Mouse (Mus musculus) natural killer cell, adult 2 months (primary cell): ENCODE results near the gene Zmiz1.
A peak's percentile ranks its signal among the peaks of the same experiment; 100 is the strongest.

Source experiments
- DNase-seq, 2 experiments: peaks; one replicate each; pipeline ENCODE4 v3.0.0; 2022; ENCODE audit warnings: low spot score in 2 of 2

The Zmiz1 gene

DNA sequence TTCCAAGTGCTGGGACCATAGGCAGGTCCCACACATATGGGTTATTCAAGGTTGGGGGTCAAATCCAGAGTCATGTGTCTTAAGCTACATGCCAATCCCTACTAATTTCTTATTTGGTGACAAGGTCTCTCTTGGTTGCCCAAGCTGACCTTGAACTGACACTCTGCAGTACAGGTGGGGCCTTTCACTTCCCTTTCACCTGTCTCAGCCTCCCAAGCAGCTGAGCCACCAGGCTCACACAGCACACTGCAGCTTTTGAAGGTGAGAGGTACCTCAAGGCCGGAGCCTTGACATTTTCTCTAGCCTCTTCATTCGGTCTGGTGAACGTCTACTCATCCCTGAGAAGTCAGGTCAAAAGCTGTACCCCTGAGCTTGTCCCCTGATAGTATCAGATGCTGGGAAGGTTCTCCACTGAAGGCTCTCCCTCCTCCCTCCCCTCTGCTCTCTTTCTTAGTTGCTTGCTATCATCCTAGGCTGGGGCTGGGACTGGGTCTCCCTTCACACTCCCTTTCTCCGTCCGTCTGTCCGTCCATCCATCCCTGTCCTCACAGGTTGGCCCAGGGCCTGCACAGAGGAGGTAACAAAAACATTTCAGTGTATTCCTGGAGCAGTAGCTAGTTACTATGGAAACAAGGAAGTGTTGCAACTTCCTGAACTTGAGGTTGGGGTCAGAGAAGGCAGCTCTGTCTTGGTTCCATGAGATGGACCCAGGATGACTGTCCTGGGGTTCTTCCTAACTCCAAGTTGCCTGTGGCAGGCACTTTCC lies 13.3 kb downstream of the Zmiz1 start:
- no peak for DNase-seq

DNA sequence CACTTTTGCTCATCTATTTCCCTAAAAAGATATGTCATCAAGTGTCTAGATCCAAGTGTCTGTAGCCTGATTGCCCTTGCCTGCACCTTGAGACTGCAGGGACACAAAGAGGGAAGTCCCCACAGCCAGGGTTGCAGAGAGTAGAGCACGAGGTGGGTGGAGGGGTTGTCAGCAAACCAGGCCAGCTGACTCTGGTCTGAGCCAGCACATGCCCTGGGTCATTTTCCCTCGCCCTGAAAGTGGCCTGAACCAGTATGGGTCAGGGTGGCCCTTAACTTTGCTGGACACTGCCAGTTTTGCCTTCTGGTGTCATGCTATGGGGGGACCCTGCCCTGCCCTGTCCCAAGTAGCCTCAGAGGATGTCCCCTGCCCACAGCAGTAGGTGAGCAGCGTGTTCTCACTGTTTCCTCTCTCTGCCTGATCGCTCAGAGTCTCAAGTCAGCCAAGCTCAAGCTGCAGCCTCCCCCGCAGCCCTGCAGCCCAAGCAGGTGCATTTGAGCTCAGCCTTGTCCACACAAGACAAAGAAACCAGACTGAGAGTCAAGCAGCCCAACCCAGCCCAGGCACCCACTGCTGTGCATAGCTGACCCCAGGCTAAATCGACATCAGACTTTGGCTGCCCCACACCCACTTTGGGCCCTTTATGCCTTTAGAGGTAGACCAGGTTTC lies 14.1 kb downstream of the Zmiz1 start:
- peak; percentile 67 to 73 for DNase-seq

DNA sequence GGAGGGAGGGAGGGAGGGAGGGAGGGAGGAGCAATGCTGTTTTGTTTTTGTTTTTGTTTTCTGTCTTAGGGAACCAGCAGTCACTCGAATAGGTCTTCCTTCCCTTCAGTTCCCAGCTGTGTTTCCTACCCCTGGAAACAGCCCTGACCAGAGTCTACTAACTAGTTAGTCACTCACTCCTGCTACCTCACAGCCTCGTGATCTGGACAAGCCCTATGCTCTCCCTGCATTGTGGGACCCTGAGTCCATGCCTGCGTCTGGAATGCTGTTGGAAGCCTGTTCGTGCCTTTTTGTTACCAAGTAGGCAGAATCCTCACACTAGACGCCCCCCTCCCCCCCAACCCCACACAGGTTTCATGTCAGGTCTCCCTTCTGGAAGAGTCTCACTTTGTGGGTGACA lies 15.0 kb downstream of the Zmiz1 start:
- DNase-seq = no peak

DNA sequence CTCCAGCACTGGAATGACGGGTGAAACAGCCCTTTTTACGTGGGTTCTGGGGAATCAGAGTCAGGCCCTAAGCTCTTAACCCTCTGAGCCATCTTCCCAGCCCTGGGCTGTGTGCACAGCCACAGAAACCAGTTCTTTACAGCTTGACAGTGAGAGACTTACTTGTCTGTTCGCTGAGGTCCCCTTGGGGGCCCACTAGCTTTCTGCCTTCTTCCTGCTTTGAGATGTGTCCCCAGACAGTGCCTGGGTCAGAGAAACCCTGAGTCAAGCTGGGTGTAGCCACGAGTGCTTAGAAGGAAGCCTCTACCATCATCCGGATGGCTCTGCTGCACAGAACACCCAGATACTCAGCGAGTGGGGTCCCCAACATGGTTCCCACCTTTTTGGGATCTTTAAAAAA lies 15.7 kb downstream of the Zmiz1 start:
- DNase-seq = peak; percentile 51 to 57

DNA sequence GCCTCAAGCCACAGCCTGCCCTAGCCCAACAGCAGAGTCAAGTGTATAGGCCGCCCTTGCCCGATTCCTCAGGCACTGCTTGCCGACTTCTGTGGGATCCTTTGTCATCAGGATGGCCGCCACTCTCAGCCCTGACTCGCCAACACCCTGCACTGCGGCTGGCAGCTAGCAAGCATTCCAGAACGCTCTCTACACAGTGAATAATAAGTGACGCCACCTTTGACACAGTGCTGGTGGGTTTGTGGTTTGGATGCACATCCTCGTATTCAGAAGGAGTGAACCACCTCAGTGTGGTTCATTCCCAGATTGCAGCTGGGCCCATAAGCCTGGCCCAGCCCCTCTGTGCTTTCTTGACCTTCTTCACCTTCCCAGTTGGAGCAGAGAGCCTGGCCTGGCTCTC lies 17.1 kb downstream of the Zmiz1 start:
- no peak for DNase-seq

DNA sequence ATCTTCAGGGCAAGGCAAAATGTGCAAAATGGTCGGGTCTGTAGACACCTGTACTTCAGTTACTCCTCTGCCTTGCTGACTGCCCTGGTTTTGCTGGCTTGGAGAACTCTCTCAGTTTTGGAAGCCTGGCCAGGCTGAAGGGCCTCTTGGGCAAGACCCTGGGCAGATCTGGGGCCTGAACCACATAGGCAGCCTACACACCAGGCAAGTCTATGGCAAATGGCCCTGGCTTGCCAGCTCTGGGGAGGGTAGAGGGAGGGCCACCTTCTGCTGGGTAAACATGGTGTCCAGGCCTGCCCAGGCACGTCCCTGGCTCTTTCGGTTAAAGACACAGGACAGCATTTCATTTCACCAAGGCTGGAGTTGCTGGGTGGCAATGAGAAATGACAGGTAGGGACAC lies 17.5 kb downstream of the Zmiz1 start:
- DNase-seq = no peak

DNA sequence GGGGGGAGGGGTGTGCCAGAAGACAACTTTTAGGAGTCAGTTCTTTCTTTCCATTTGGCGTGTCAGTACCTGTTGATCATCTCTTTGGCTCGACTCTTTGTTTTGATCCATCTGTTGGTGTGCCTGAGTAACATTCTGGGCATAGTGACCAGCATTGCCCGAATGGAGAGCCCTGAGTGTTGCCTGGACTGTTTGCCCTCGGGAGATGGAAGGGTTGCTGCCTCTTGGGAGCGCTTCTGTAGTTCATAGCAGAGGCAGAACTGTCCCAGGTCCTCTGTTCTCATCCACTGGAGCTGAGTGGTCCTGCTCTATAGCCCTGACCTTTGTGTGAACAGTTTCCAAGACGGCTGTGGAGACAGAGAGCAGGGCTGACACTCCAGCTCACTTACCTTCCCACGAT lies 18.3 kb downstream of the Zmiz1 start:
- no peak for DNase-seq

DNA sequence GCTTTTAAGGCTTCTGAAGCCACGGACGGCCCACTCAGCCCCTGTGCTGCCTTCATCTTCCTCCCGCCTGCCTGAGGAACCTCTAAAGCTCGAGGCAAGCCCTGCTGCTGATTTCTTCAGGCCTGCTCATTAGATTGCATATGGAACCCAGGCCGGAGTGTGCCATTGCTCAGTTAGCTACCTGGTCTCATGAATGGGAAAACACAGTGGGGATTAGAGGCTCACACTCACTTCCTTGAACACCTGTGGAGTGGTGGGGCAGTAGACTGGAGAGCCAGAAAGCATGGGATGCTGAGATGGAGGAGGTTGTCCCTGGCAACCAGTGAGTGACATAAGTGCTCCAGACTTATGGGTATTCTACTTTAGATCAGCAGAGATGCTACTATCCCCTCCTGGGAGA lies 19.3 kb downstream of the Zmiz1 start:
- DNase-seq = no peak

DNA sequence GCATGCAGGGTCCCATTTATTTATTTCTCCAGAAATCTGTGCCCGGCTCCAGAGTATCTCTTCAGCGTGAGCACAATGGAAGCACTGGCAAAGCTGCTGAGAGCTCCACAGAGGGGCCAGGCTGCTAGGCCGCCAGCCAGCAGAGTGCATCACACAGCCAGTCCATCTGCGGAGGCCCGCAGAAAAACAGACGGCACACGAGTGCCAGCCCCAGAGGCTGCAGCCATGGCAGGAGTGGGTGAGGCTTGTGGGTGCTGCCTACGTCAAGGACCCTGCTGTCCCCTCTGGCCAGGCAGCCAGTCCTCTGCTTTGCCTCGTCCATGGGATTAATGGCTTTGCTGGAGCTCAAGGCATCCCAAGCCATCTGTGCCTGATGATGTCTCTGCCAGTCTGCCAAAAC lies 19.8 kb downstream of the Zmiz1 start:
- no peak for DNase-seq

DNA sequence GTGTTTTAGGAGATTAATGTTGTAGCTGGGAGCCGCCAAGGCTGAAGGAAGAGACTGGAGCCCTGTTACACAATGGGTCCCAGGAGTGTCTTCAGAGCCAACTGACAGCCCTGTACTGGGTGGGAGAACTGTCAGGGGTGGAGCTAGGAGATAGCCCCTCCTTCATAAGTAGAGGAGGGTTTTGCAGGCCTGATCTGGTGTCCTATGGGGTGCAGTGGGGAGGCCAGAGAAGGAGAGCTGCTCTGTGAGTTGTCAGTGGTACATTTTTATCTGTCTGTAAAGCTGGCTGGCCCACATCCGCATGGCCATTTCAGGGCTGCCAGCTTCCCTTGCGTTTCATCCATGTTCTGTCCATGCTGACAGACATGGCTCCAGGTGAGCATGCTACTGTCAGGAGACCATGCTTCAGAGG lies 20.9 kb downstream of the Zmiz1 start:
- DNase-seq = no peak

DNA sequence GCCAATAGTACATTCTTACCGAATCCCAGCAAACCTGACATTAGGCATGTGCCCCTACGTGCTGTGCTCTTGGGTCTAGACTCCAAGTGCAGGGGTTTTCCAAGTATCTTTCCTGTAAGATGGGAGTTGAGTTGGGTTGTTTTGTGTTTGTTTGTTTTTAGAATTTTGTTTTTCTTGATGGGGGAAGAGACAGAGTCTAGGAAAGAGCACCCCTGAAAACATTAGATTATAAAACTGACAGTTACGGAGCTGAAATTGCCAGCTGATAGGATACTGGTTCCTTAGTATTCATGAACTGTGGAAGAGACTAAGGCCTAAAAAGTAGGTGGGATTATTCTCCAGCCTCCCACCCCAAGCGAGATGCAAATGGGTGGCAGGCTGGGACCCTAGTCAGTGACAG lies 21.5 kb downstream of the Zmiz1 start:
- no peak for DNase-seq

DNA sequence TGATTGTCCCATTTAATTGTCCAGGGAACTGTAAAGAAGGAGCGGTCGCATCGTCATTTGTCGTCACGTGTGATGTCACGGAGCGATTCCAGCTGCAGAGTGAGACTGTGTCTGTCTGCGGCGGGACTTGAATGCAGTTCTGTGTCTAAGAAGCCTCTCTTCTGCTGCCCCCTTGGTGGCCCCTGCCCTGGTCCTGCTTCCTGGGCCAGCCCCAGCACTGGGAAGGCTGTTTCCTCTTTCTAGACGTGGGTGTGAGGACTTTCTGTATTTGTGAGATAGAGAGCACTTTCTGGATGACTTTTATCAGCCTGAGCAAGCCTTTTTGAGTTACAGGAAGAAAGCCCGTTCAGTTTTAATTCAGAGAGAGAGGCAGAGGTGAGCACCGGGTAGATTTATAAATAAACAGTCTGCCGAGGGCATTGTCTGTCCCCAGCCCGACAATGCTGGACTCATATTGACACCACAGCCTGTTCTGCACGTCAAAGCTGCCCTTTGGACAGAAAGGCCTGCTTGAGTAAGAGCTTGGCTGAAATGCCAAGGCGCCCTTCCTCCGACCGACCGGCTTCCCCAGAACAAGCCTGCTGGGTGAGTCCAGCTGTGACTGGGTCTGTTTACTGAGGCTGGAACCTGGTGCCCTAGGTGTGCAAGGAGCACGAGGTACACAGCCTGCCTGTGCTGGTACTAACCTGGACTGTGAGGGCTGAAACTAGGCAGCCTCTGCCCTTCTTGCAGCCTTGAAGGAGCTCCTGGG lies 22.1 kb downstream of the Zmiz1 start:
- no peak for DNase-seq

DNA sequence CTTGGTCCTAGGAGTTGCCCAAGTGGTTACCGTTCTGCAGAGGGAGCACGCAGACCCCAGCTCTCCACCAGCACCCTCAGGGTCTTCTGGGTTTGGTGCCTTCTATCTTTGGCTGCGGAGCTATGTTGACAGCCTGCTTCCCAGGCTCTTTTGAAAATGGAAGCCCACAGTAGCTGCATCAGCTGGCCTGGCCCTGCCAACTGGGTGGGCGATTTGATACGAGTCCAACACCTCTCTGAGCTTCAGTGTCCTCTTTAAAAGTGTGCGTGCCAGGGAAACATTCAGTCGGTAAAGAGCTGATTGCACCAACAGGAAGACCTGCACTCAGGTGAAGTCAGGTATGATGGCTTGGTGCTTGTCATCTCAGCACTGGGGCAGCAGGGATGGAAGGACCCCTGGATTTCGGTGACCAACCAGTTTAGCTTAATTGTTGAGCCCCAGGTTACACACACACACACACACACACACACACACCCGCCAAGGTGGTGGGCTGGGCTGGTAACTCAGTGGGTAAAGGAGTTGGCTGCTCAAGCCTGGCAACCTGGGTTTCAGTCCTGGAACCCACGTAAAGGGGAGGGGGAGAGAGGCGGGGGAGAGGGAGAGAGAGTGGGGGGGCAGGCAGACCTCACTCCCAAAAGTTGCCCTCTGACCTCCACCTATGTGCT lies 22.8 kb downstream of the Zmiz1 start:
- DNase-seq = no peak

DNA sequence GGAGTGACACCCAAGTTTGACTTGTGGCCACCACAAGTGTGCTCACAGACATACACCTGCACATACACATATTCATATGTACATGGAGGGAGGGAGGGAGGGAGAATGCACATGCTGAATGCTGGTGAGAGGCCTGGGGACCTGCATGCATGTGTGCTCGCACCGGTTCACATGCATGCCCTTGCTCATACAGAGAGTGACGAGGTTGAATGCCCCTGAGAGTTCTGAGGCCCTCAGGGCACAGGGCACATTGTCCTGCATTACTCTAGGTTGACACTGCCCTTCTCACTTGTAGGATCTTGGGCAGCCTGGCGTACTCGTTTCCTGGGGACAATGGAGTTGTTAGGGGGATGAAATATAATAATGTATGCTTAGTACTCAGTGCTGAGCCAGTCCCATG lies 23.4 kb downstream of the Zmiz1 start:
- DNase-seq = no peak

DNA sequence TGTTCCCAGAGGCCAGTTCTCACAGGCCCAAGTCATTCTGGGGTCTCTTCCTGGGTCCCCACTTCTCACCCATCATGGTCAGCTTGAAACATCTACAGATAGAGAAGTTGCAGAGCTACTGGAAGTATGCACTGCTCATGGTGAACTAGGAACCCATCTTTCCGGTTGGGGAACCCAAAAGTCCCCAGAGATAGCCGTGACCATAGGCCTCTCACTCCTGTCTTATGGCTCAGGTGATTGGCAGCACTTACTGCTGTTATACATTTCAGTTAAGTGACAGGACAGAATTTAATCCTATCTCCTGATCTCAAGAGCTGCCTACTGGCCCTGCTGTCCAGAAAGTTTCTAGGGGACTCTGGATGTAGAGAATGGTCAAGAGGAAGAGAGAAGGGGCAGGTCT lies 24.3 kb downstream of the Zmiz1 start:
- no peak for DNase-seq

DNA sequence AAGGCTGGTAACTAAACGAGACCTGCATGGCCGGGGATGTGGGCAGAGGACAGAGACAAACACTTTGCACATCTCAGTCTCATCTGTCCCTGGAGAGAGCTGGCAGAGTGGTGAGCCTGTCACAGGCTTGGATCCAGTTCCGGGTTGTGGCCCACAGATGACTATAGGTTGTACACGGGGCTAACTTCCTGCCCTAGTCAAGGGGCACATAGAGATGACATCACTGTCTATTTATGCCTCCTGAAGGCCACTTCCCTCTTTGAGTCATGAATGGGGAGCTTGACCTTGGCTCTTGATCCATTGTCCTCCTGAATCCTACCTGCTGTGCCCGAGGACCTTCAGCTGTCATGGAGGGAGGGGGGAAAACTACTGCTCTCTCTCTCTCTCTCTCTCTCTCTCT lies 25.1 kb downstream of the Zmiz1 start:
- DNase-seq = peak; percentile 55 to 72

DNA sequence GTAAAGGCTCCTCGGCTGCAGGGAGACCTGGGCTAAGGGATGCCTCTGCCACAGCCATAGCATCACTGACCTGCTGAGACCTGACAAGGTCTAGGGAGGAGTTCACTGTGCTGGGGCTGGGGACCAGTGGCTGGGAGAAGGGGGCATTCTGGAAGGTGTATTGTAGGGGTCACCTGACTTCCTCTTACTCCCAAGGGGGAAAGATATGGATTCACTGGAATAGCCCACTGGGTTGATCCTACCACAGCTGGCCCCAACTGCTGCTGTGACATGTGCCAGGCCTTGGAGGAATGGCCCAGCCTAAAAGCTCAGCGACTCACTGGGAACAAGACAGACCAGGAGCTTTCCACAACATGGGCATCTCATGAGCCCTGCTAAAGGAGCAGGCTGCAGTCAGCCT lies 27.2 kb downstream of the Zmiz1 start:
- DNase-seq = no peak

DNA sequence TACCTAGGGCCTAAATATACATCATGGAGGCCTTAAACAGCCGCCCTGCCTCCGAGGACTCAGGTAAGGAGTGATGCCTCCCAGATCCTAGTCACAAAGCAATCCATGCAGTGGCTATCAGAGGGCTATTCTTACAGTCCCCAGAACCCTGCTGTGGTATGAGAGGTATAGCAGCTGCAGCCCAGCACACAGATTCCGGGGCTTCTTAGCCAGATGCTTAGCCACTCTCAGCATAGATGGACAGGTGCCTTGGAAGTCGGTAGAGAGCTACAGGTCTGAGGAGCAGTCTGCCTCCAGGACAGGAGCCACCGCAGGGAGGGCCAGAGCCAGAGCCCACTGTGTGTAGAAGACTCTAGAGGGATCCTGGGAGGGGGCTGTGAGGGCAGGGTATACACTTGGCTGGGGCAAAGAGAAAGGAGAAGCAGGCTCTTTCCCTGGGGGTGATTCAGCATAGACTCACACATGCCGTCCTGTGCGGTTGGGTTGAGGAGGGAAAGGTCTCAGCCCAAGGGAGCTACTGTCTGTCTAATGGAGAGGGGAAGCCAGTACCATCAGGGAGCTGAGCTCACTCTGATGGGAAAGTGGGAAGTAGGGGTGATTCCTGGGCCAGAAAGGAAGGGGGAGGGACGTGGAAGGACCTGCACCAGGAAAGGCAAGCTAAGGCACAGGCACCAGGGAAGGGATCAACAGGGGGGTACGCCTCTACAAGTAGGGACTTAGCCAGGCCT lies 27.9 kb downstream of the Zmiz1 start:
- DNase-seq = no peak

DNA sequence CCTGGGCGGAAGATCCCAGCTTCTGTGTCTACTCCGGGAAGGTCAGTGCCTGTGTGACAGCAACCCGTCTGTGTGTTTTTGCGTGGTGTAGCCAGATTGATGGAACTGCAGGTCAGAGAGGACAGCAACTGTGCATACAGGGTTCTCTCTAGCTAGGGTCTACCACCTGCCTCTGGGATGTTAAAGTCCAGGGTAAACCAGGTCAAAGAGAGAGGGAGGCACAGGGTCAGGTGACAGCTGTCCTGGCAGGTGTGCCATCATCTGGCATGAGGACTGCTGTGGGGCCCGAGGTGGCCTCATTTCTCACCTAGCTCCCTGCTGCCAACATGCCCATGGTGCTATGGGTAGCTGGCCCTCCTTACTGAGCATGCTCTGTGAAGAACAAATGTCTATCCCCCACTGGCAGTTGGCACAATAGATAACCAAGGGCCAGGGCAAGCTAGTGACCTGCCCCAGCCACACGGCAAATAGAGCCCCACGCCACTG lies 28.5 kb downstream of the Zmiz1 start:
- no peak for DNase-seq

DNA sequence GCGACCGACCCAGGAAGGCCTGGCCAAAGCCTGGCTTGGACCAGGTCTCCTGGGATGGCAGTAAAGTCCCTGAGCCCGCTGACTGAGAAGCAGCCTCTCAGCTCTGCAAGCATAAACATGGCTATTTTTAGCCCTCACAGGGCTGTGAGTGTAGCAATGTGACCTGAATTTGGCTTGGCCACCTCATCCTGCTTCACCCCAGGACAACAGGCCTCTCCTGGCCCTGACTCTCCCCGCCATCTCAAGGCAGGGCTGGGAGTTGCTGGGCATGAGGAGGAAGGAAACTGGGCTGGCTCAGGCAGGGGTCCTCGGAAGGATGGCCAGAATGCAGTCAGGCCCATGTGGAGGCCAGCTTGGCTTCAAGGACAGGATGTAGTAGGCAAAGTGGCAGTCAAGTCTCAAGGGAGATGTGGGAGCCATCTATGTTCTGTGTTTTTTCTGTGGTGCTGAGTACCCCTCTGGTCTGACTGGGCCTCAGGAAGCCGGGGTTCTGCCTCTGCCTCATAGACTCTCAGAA lies 29.2 kb downstream of the Zmiz1 start:
- DNase-seq = peak; percentile 59 to 66

DNA sequence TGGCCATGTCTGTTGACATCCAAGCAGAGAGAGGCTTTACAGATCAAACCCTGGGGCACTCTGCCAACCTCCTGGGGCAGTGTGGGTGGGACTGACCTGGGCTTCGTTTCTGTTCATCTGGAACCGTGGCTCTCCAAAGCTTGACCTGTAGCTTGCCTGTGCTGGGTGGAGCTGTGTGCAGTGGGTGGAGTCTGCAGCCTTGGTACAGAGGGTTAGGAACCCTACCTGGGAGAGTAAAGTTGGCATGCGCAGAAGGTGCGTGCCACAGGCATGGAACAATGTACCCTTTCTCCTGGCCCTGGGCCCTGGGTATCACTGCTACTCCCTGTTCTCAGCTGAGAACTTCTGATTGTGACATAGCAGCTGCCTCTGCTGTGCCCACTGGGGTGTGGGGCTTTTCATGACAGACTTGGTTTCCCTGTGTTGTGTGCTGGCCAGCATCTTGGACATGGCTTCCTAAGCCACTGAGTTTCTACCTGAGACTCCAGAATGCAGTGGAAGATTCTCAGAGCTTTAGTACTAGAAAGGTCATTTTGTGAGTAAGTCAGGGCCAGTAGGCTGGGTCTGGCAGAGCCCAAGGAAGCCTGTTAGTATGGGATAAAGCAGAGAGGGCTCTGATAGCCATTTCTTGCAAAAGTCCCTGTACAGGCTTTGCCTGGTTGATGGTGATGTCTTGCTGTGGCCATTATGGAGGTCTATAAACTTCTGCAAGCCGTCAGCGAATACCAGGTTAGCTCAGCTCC lies 30.5 kb downstream of the Zmiz1 start:
- no peak for DNase-seq
